Mouse (Mus musculus) urinary bladder, postnatal 36 days (tissue): ENCODE data around the gene Pclo.
"Not testable (repeated sequence)": the region's sequence is repeated elsewhere in the genome, so short reads cannot be mapped to it uniquely, and the experiment has no call there.

ENCODE experiments used
- DNase-seq, 2 experiments: peaks; one replicate each; pipeline ENCODE4 v3.0.0; 2022; ENCODE audit warnings: low spot score in 2 of 2, mixed read lengths in 1 of 2

Pclo gene

DNA sequence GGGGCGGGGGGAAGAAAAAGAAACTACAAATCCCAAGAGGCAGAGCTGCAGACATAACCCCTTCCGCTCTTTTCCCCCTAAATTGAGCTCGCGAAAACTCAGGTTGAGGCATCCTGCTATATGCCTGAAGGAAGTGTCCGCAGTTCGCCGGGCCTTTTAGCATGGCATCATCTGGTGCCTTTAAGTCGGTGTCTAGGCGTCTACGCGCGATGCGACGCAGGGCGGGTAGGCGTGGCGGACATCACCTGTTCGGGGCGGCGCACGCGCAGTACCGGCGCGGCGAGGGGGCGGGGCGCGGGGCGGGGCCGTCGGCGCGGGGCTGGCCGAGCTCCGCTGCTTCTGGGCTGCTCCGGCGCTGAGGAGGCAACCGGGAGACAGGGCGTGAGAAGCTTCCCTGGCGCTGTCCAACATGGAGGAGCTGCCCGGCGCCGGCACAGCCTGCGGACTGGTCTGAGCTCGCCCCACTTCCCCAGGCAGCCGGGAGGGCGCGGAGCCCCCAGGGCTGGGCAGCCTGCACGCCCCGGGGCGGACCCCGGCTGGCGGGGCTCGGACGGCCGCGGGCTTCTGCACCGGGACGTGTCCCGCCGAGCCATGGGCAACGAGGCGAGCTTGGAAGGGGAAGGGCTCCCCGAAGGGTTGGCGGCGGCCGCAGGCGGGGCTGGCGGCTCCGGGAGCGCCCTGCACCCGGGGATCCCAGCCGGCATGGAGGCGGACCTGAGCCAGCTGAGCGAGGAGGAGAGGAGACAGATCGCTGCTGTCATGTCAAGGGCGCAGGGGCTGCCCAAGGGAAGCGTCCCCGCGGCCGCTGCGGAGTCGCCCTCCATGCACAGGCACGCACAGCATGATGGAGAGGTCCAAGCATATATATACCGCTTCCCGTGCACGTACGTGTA is at the start of gene Pclo:
Pclo (plus strand) TSS at position 288 of the 893 bp plus-strand sequence.
- peak; percentile 62 to 70 for DNase-seq

- not testable (repeated sequence) for DNase-seq
Measured at GRCm38 (mm10) chr5:14494431-14494830, 20.3 kb upstream of the Pclo start.

DNA sequence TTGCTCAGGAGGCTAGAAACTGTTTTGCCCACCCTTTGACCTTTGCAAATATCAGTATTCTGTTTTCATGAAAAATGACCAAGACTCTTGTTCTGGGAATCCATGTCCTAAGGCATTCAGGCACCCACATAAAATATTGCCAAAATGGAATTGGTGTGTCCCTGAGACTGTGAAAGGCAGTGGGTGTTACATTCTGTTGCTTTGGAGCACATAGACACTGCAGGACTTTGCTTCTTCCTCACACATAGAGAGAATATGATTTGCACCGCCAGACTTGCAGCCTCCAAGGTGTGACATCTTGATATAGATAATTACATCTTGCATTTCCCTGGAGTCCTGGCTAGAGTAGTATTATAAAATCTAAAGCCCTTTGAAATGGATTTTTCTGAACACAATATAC is 6.2 kb upstream of the Pclo start:
- DNase-seq = no peak

GRCm38 (mm10) chr5:14509621-14510020 is 5.1 kb upstream of the Pclo start:
- no peak for DNase-seq

DNA sequence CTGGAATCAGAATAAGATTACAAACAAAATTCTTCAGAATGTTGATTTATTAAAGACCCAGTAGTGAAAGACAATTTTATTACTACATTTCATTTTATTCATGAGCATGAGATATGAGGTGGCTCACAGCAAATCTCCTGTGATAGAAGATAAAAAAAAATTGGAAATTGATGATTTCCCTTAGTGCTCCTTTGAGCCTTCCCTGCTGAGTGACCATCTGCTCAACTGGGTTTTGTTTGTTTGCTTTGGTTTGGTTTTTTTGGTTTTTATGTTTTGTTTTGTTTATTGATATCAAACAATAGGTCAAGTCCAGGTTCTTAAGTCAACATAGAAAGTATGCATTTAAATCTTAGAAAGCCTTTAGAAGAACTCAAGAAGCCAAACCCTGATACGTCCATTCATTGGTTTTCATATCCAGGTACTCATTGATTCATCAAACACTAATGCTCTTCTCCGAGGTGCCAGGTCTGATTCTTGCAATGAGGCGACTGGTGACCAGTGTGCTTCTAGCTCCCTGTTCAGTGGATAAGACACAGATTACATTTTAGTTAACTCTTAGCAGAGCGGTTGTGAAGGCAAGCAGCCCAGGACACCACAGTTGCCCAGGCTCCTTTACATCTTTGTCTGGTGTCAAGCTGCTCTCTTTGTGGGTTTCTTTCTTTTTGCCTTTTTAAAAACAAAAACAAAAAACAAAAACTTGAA is 3.6 kb downstream of the Pclo start:
- no peak for DNase-seq

- no peak for DNase-seq
Measured at GRCm38 (mm10) chr5:14522006-14522405, 7.3 kb downstream of the Pclo start.

DNA sequence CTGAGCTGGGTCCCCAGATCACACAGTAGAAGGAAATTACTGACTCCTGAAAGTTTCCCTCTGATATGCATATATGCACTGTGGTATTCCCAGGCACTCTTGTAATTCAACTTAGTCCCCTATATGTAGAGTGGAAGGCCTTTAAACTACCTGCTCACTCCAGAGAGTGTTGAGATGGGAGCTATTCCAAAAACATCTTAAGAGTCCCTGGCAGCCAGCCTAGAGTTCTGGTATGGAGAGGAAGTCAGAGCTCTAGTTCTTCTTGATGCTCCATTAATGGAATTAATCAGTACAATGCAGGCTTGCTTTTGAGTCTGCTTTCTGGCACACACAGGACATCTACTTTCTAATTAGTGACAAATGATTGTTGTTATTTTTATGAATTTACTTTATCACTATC is 11.3 kb downstream of the Pclo start:
- no peak for DNase-seq

- no peak for DNase-seq
Measured at GRCm38 (mm10) chr5:14527796-14528195, 13.1 kb downstream of the Pclo start.

- DNase-seq = no peak
Measured at GRCm38 (mm10) chr5:14531906-14532305, 17.2 kb downstream of the Pclo start.

DNA sequence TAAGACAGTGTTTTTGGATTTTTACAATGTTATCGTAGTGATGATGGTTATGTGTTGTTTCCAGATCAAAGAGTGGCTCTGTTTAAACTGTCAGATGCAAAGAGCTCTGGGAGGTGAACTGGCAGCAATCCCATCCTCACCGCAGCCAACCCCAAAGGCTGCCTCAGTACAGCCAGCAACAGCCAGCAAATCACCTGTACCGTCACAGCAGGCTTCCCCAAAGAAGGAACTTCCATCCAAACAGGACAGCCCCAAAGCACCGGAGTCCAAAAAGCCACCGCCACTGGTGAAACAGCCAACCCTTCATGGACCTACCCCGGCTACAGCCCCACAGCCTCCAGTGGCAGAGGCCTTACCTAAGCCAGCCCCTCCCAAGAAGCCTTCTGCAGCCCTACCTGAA is 24.6 kb downstream of the Pclo start:
- no peak for DNase-seq

DNA sequence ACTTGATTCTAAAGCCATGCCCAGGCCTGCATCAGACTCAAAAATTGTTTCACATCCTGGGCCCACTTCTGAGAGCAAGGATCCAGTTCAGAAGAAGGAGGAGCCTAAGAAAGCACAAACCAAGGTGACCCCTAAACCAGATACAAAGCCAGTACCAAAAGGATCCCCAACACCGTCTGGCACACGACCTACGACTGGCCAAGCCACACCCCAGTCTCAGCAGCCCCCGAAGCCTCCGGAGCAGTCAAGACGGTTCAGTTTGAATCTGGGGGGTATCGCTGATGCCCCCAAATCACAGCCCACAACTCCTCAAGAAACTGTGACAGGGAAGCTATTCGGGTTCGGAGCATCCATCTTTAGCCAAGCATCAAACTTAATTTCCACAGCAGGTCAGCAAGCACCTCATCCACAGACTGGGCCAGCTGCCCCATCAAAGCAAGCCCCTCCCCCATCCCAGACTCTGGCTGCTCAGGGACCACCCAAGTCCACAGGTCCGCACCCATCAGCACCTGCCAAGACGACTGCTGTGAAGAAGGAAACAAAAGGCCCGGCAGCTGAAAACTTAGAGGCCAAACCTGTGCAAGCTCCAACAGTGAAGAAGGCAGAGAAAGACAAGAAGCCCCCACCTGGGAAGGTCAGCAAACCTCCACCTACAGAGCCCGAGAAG is 25.4 kb downstream of the Pclo start:
- no peak for DNase-seq

- DNase-seq = no peak
Measured at GRCm38 (mm10) chr5:14575626-14576025, 60.9 kb downstream of the Pclo start.

DNA sequence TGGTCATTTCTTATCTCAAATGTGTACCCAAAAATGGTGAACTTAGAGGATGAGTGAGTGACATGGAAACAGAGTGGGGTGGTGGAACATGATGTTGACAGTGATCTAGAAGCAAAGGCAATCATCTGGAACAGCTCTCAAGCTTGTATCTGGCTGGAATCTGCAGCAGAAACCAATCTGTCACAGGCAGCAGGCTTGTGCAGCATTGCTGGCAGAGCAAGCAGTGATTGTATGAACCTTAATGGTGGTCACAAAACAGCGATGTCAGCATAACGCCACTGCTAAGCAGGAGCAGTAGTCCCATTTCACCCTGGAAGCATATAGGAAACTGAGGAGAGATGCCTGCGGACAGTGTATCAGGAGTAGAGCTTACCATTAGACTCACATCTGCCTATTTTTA is 76.8 kb downstream of the Pclo start:
- no peak for DNase-seq

- no peak for DNase-seq
Measured at GRCm38 (mm10) chr5:14595426-14596013, 80.8 kb downstream of the Pclo start.

DNA sequence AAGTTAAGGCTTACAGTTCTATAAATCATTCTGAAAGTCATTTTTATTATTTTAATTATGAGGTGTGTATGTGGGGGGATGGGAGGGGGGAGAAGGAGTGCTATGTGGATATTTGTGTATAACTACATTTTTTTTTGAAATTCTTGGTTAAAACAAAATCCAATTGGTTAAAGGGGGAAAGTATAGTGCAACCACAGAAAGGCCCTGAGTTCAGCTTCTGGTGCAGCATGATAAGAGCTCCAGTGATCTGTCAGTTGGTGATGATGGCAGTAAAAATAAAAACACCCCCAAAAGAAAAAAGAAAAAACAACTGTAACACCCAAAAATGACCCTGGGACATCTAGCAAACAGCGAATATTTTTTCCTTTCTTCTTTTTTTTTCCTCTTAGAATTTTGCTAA is 93.6 kb downstream of the Pclo start:
- no peak for DNase-seq

DNA sequence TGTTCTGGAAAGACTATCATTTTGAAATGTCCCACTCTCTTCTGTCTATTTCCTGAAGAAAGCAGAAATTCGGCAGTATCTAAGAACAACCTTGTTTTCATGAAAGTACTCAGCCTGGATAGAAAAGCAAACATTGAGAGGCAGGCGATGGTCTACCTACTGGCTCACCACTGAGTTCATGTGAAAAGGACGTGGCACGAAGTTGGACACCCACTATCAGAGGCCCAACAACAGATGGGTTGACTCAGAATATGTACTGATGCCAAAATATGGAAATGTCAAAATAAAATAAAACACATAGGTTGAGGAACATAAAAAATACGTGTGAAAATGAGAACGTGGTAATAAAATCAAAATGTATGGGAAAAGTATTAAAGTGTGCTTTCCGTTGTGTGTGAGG is 106.4 kb downstream of the Pclo start:
- no peak for DNase-seq

GRCm38 (mm10) chr5:14623360-14623759 is 108.6 kb downstream of the Pclo start:
- DNase-seq = no peak

GRCm38 (mm10) chr5:14641260-14641659 is 126.5 kb downstream of the Pclo start:
- no peak for DNase-seq

GRCm38 (mm10) chr5:14645856-14646255 is 131.1 kb downstream of the Pclo start:
- no peak for DNase-seq

DNA sequence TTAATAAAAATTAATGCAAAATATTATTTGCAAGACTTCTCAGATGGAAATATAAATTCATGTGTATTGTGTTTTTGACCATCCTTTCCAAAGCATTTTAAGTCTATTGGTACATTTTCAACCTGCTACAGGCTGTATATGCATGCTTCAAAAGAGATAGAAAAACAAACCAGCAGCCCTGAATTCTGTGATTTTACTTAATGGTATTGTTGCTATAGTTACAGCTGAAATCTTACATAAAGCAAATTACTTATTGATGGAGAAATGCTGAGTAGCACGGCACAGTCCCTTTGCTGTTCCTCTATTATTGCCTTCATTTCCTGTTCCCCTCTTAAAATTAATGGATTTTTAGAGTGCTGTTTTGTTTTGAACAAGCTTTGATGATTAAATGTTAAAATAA is 145.9 kb downstream of the Pclo start:
- no peak for DNase-seq

GRCm38 (mm10) chr5:14662180-14662579 is 147.5 kb downstream of the Pclo start:
- no peak for DNase-seq

GRCm38 (mm10) chr5:14662603-14663002 is 147.9 kb downstream of the Pclo start:
- no peak for DNase-seq
